Mouse (Mus musculus) layer of hippocampus, postnatal 10 days (tissue): ENCODE measurements around the gene 1110008L16Rik. TPM values are rescaled to one million over a fixed set of nuclear protein-coding genes. Genes with fewer than 3 reads are reported as not detected.
A peak's percentile ranks its signal among the peaks of the same experiment; 100 is the strongest.
"Not testable (repeated sequence)": the region's sequence is repeated elsewhere in the genome, so short reads cannot be mapped to it uniquely, and the experiment has no call there.

Experiments
- DNase-seq, 2 experiments: peaks; one replicate each; pipeline ENCODE4 v3.0.0; 2021; ENCODE audit warnings: low spot score in 2 of 2
- long read RNA-seq: library from polyadenylated mRNA; stranded (forward); transcript quantifications from one replicate; pipeline ENCODE4 v2.0.0, GENCODE M21; 2023
- total RNA-seq, 2 experiments: library from RNA; stranded (reverse); gene quantifications; 2 replicates each; pipeline ENCODE4 v1.2.3; 2021

Gene 1110008L16Rik
- total RNA-seq = 1 to 10 TPM; 7.6 to 8.8 TPM
- long read RNA-seq, transcript 1110008L16Rik-201 (7 exons, 3,122 nt) = major isoform, 7 of 9 reads
- long read RNA-seq, partial matches to known transcripts = 2 of 9 reads
- long read RNA-seq, other reads (novel, unspliced or antisense) = 0 of 9 reads

DNA sequence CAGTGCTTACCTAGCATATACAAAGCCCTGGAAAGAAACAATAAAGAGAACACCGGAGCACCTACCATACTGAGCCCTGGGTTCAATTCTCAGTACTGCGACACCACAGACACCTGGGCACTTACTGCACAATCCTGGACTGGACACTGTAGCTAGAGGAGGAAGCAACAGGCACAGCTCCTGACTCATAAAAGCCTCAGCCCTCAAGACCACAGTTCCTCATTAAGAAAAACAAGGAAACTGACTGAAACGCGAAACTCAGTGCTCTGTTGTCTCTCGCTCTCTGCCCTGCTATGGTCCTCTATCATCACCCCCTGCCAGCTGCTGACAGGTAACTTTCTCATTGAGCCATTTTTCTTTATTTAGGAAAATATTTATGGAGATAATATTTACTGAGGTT lies at the start of gene 1110008L16Rik:
TSS of gene 1110008L16Rik (plus strand) at position 242 of the 400 bp plus-strand sequence.
- no peak for DNase-seq

- DNase-seq = not testable (repeated sequence)
Measured at GRCm38 (mm10) chr12:55261950-55262349, 37.4 kb upstream of the 1110008L16Rik start.

GRCm38 (mm10) chr12:55263385-55263784 lies 36.0 kb upstream of the 1110008L16Rik start:
- not testable (repeated sequence) for DNase-seq

DNA sequence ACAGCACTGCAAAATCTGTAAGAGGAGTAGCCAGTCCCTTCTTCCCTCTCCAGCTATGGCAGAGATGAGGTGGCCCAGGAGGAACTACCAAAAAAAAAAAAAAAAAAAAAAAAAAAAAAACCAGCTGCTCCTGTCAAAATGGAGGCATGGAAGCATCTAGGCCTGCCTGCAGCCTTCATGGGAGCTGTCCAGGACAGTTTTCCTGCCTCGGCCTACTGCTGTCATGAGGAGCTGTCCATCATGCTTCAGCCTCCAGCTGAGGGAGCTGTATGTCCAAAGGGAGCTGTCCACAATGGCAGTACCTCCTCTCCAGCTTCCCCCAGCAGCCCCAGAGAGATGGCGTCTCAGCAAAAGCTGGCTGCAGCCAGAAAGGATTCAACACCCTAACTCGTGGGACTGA lies 27.1 kb upstream of the 1110008L16Rik start:
- DNase-seq = no peak

DNA sequence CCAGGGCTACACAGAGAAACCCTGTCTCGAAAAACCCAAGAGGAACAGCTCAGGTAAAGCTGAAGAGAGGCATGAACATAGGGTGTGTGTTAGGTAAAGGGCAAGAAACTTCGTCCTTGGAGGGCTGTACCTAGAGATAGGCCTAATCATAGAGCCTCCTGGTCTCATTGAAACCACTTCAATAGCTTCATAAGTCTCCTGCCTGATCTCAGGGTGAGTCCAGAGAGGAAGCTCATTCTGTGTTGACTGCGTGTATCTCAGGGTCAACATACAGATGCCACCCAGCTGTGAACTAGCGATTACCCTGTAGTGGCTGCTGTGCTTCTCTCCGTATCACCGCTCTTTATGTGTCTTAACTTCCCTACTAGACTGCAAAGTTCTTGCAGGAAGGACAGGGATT lies 21.8 kb upstream of the 1110008L16Rik start:
- DNase-seq = not testable (repeated sequence)

- DNase-seq = no peak
Measured at GRCm38 (mm10) chr12:55298112-55298511, 1.3 kb upstream of the 1110008L16Rik start.

GRCm38 (mm10) chr12:55300820-55301351 lies 1.5 kb downstream of the 1110008L16Rik start:
- DNase-seq = no peak

GRCm38 (mm10) chr12:55301472-55302300 lies 2.3 kb downstream of the 1110008L16Rik start:
- DNase-seq = peak in 1 of 2 experiments; percentile 20

DNA sequence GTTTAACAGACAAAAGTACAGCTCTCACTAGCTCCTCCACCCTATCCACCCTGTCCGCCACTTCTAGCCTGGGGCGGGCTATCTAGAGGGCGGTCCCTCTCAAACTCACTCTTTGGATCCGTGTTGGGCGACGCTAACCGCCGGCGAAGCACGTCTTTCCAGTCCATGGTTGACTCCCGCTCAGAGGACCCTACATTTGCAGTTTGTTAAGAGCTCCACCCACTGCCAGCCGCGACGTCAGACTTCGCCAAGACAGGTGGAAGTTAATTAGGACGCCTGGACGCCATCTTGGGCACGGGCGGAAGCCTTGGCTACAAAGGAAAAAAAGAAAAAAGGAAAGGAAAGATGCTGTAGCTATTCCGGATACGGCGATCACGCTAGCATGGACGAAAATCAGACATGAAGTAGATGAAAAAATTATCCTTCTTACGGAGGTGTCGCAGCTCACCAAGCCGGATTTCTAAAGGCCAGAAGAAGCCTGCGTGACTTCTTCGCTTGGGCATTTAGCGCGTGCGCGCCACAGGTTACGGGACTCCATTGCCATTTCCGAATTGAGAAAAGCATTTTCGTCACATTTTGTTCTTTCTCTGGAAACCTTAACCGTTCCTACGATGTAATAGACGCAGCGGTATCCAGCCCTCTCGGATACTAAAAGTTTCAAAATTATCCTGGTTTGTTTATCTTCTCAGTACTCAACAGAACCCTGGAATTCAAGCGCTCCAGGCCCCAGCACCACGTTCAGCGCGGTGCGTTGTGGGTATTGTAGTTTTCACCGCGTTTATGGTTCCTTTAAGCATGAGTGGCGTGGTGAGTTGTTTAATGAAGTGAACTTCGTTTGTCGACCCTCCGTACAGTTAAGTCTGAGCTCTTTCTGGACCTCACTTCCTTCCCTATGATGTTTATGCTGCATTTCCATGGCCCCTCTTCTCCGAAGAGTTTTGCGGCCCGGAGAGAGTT lies 3.4 kb downstream of the 1110008L16Rik start, which contains the start of gene Ppp2r3c:
TSS of gene Ppp2r3c (minus strand) at position 514 of the 957 bp plus-strand sequence.
- peak; percentile 88 to 91 for DNase-seq

GRCm38 (mm10) chr12:55306371-55306770 lies 7.0 kb downstream of the 1110008L16Rik start:
- no peak for DNase-seq

GRCm38 (mm10) chr12:55307566-55307965 lies 8.2 kb downstream of the 1110008L16Rik start:
- DNase-seq = no peak

DNA sequence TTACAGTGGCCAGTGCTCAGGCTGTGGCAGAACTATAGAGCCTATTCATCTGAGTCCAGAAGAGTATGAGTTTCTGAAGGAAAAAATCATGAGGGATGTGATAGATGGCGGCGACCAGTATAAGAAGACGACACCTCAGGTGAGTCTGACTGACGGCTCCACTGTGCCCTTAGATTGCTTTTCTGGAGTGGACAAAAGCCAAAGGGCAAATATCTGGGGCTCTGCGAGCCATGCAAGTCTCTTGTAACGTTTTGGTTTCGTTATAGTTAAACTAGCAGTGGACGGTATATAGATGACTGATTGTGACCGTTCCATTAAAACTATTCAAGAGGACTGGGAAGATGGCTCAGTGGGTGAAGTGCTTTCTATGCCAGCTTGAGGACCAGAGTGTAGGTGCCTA lies 9.4 kb downstream of the 1110008L16Rik start:
- no peak for DNase-seq

DNA sequence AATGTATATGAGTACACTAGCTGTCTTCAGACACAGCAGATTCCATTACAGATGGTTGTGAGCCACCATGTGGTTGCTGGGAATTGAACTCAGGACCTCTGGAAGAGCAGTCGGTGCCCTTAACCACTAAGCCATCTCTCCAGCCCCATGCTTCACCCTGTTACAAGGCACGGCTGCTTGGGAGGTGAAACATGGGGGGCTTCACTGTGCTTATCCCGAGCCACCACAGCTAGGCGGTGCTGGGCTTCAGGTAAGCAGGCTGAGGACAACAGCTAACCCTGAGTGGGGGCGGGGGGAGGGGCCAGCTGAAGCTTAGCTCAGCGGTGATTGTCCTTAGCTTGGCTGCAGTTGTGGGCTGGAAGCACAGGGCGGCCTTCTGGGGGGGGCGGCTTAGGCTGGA lies 10.1 kb downstream of the 1110008L16Rik start:
- DNase-seq = no peak

DNA sequence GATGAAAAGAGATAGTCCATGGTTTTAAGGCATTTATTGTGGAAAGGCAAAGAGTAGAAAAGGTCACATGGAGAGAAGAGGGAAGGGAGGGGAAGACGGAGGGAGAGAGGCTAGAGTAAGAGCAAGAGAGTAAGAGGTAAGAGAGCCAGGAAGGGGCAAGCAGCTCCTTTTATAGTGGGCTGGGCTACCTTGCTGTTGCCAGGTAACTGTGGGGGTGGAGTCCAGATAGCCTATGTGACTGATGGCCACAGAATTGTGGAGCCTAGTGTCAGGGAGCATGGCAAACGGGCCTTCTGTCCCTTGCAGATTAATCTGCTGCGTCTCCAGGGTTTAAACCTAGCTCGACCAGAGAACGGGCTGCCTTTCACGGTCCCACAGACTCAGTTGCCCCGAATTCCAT lies 12.5 kb downstream of the 1110008L16Rik start:
- no peak for DNase-seq

- DNase-seq = no peak
Measured at GRCm38 (mm10) chr12:55313901-55314300, 14.5 kb downstream of the 1110008L16Rik start.

DNA sequence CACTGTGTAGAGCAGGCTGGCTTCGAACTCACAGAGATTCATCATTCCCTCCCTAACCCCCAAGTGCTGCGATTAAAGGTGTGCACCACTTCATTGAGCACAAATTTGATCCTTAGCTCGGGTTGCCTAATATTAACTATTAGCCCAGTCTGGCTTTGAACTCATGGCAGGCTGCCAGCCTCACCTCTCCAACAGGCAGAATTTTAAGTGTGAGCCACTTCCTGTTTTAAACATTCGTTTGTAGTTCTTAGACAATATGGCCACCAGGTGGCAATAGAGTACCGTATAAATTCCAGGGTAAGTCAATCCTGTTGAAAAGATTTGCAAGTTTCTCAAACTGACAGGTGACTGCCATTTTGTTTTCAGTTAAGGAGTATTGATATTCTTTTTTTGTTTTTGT lies 15.8 kb downstream of the 1110008L16Rik start:
- peak; percentile 71 to 80 for DNase-seq

GRCm38 (mm10) chr12:55321642-55322291 lies 22.4 kb downstream of the 1110008L16Rik start:
- no peak for DNase-seq

GRCm38 (mm10) chr12:55325702-55326101 lies 26.3 kb downstream of the 1110008L16Rik start:
- DNase-seq = no peak

DNA sequence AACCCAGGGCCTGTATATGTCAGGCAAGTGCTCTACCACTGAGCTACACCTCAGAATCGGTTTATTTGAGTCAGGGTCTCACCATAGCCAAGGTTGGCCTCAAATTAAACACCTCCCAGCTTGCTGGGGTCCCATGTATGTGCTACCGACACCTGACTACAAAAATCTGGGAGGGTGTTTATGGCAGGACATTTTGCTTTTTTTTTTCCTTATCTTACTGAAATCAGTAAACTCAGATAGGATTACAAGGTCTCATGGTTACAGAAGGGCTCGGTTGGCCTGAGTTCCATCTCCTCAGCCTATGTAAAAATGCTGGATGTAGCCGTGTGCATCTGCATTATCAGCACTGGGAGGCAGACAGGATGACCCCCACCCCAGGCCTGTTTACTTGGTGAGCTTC lies 29.4 kb downstream of the 1110008L16Rik start:
- no peak for DNase-seq

GRCm38 (mm10) chr12:55329351-55329750 lies 30.0 kb downstream of the 1110008L16Rik start:
- DNase-seq = no peak

GRCm38 (mm10) chr12:55333662-55334061 lies 34.3 kb downstream of the 1110008L16Rik start:
- no peak for DNase-seq
